Mouse (Mus musculus) spleen, embryonic (tissue): ENCODE results near the gene Utp14b.

Experiments
- CTCF ChIA-PET: fragments of 350-600 bp; sonication (Branson Sonifier 250); formaldehyde crosslinking; loops from one replicate; lab custom pipeline; 2022; lab: Charles Lee

Utp14b gene

GRCm38 (mm10) chr1:78686872-78687271 lies 29.0 kb downstream of the Utp14b start:
- CTCF ChIA-PET = no interaction called here

GRCm38 (mm10) chr1:78688149-78688548 lies 30.3 kb downstream of the Utp14b start:
- CTCF ChIA-PET = no interaction called here

- CTCF ChIA-PET = no interaction called here
These were observed 36.8 kb downstream of the Utp14b start for GRCm38 (mm10) chr1:78694503-78695258.

- CTCF ChIA-PET = no interaction called here
These were observed 38.5 kb downstream of the Utp14b start for GRCm38 (mm10) chr1:78696305-78696704.

- CTCF ChIA-PET = no interaction called here
These were observed 39.1 kb downstream of the Utp14b start for GRCm38 (mm10) chr1:78696903-78697302.

- CTCF ChIA-PET = interaction anchor here (0.5 kb wide), 1 partner anchor 1001 kb away, joined by 4 read pairs; no protein-coding TSS in a partner anchor
These were observed 40.3 kb downstream of the Utp14b start for GRCm38 (mm10) chr1:78698138-78698537.

- CTCF ChIA-PET = no interaction called here
These were observed 43.9 kb downstream of the Utp14b start for GRCm38 (mm10) chr1:78701740-78702139.

- CTCF ChIA-PET = no interaction called here
These were observed 44.6 kb downstream of the Utp14b start for GRCm38 (mm10) chr1:78702282-78702963.

- CTCF ChIA-PET = no interaction called here
These were observed 45.1 kb downstream of the Utp14b start for GRCm38 (mm10) chr1:78702964-78703285.

GRCm38 (mm10) chr1:78706338-78706737 lies 48.5 kb downstream of the Utp14b start:
- CTCF ChIA-PET = no interaction called here

- CTCF ChIA-PET = interaction anchor here (0.7 kb wide), 1 partner anchor 81 kb away, joined by 8 read pairs; no protein-coding TSS in a partner anchor
These were observed 49.4 kb downstream of the Utp14b start for GRCm38 (mm10) chr1:78707280-78707679.

- CTCF ChIA-PET = no interaction called here
These were observed 52.2 kb downstream of the Utp14b start for GRCm38 (mm10) chr1:78710026-78710425.

- CTCF ChIA-PET = interaction anchor here (0.6 kb wide), 1 partner anchor 39 kb away, joined by 3 read pairs; no protein-coding TSS in a partner anchor
These were observed 52.9 kb downstream of the Utp14b start for GRCm38 (mm10) chr1:78710613-78711329.
